Mouse (Mus musculus): ENCODE data around the gene Tulp3. TPM values are rescaled to one million over a fixed set of nuclear protein-coding genes. Genes with fewer than 3 reads are reported as not detected.
"Not testable (repeated sequence)": the region's sequence is repeated elsewhere in the genome, so short reads cannot be mapped to it uniquely, and the experiment has no call there.

Tulp3 gene
- polyA plus RNA-seq, 1 experiment from 2014 or later: 1.5 TPM

DNA sequence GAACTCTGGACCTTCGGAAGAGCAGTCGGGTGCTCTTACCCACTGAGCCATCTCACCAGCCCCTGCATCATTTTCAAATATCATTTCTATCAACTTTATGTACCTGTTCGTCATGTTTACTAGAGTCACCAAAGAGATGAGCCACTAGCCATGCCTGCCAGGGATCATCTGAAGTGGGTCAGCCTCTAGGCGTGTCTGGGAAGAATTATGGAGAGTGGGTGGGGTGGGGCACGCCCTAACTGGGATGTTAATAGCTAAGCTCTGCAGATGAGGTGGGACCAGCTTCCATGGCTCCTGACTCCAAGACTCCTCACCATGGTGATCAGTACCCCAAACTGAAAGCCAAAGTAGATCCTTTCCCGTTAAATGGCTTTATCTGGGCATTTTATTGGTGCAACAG, 40.9 kb downstream of the Tulp3 start:
- no peak overlapping the region for H3K4me2 ChIP-seq
- WGBS (ENCODE audit: insufficient replicate concordance): 69% methylated on average over 6 of the region's 6 CpGs
- no peak overlapping the region for H3K4me3 ChIP-seq (replicated peaks)
- H3K9me3 ChIP-seq (replicated peaks): no peaks in the 10 kb centered on the region
- H3K4me1 ChIP-seq (replicated peaks): no peaks in the 10 kb centered on the region
- no peak overlapping the region for H3K27ac ChIP-seq (replicated peaks)
- no peaks in the 10 kb centered on the region for H3K36me3 ChIP-seq (replicated peaks)
- no peaks in the 10 kb centered on the region for H3K27me3 ChIP-seq
- ATAC-seq (ENCODE audit: insufficient read depth): no peak
- H3K9ac ChIP-seq: no peak overlapping the region

- H3K27me3 ChIP-seq: no peaks in the 10 kb centered on the region
These were observed 47.3 kb downstream of the Tulp3 start for GRCm38 (mm10) chr6:128308311-128308710.

GRCm38 (mm10) chr6:128304801-128305200, 50.9 kb downstream of the Tulp3 start:
- 59% methylated on average over 4 of the region's 4 CpGs for WGBS (ENCODE audit: insufficient replicate concordance)
- peaks cover 28% of the 10 kb centered on the region for H3K27me3 ChIP-seq
- no peak overlapping the region for H3K9ac ChIP-seq
- peak; percentile 32; the same call in 1 of the 2 replicates for ATAC-seq (ENCODE audit: insufficient read depth)
- H3K4me3 ChIP-seq (replicated peaks): no peak overlapping the region
- H3K36me3 ChIP-seq (replicated peaks): no peaks in the 10 kb centered on the region
- H3K9me3 ChIP-seq (replicated peaks): no peaks in the 10 kb centered on the region
- no peak overlapping the region for H3K4me2 ChIP-seq
- no peak overlapping the region for H3K27ac ChIP-seq (replicated peaks)
- no peaks in the 10 kb centered on the region for H3K4me1 ChIP-seq (replicated peaks)

More at GRCm38 (mm10) chr6:128308311-128308710, 47.3 kb downstream of the Tulp3 start:
- H3K4me1 ChIP-seq (replicated peaks): no peaks in the 10 kb centered on the region
- H3K9ac ChIP-seq: no peak overlapping the region
- H3K4me3 ChIP-seq (replicated peaks): no peak overlapping the region
- no peaks in the 10 kb centered on the region for H3K36me3 ChIP-seq (replicated peaks)
- no peak overlapping the region for H3K27ac ChIP-seq (replicated peaks)
- 27% methylated on average over 4 of the region's 4 CpGs for WGBS (ENCODE audit: insufficient replicate concordance)
- H3K9me3 ChIP-seq (replicated peaks): no peaks in the 10 kb centered on the region
- ATAC-seq (ENCODE audit: insufficient read depth): no peak
- H3K4me2 ChIP-seq: no peak overlapping the region

- ATAC-seq (ENCODE audit: insufficient read depth); H3K4me1 ChIP-seq (replicated peaks); H3K4me3 ChIP-seq (replicated peaks); H3K9me3 ChIP-seq (replicated peaks); H3K4me2 ChIP-seq; H3K27ac ChIP-seq (replicated peaks); H3K36me3 ChIP-seq (replicated peaks); H3K9ac ChIP-seq: not testable (repeated sequence)
- 67% methylated on average over 3 of the region's 3 CpGs for WGBS (ENCODE audit: insufficient replicate concordance)
- peaks cover 50% of the 10 kb centered on the region for H3K27me3 ChIP-seq
These were observed 53.0 kb downstream of the Tulp3 start for GRCm38 (mm10) chr6:128302640-128303039.

- no peaks in the 10 kb centered on the region for H3K36me3 ChIP-seq (replicated peaks)
- no peaks in the 10 kb centered on the region for H3K9me3 ChIP-seq (replicated peaks)
- H3K4me2 ChIP-seq: no peak overlapping the region
- peaks cover 57% of the 10 kb centered on the region for H3K27me3 ChIP-seq
- no peak overlapping the region for H3K9ac ChIP-seq
- H3K4me1 ChIP-seq (replicated peaks): no peaks in the 10 kb centered on the region
- H3K27ac ChIP-seq (replicated peaks): no peak overlapping the region
- no peak for ATAC-seq (ENCODE audit: insufficient read depth)
- 67% methylated on average over 3 of the region's 3 CpGs for WGBS (ENCODE audit: insufficient replicate concordance)
- H3K4me3 ChIP-seq (replicated peaks): no peak overlapping the region
These were observed 53.8 kb downstream of the Tulp3 start for GRCm38 (mm10) chr6:128301891-128302290.

DNA sequence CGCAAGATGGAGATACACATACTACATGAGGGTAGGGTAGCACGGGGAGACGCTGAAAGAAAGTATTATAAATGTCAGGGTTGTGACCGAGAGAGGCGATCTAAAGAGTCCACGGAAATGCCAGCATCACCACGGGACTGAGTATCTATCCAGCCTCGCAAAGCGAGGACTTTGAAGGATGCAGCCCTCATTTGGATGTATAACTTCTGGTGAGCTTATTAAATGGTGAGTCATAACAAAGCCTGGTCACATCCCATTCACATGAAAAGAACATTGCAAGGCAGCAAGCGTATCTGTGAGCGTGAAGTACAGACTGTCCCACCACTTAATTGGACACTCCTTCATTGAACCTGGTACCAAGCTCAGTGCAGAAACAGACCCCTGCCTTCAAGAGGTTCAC, 54.2 kb downstream of the Tulp3 start:
- no peaks in the 10 kb centered on the region for H3K9me3 ChIP-seq (replicated peaks)
- H3K4me2 ChIP-seq: peak overlapping the region; percentile 67
- H3K9ac ChIP-seq: no peak overlapping the region
- no peak overlapping the region for H3K4me3 ChIP-seq (replicated peaks)
- no peaks in the 10 kb centered on the region for H3K4me1 ChIP-seq (replicated peaks)
- 43% methylated on average over 11 of the region's 11 CpGs for WGBS (ENCODE audit: insufficient replicate concordance)
- no peaks in the 10 kb centered on the region for H3K36me3 ChIP-seq (replicated peaks)
- ATAC-seq (ENCODE audit: insufficient read depth): no peak
- no peak overlapping the region for H3K27ac ChIP-seq (replicated peaks)
- H3K27me3 ChIP-seq: peaks cover 59% of the 10 kb centered on the region

DNA sequence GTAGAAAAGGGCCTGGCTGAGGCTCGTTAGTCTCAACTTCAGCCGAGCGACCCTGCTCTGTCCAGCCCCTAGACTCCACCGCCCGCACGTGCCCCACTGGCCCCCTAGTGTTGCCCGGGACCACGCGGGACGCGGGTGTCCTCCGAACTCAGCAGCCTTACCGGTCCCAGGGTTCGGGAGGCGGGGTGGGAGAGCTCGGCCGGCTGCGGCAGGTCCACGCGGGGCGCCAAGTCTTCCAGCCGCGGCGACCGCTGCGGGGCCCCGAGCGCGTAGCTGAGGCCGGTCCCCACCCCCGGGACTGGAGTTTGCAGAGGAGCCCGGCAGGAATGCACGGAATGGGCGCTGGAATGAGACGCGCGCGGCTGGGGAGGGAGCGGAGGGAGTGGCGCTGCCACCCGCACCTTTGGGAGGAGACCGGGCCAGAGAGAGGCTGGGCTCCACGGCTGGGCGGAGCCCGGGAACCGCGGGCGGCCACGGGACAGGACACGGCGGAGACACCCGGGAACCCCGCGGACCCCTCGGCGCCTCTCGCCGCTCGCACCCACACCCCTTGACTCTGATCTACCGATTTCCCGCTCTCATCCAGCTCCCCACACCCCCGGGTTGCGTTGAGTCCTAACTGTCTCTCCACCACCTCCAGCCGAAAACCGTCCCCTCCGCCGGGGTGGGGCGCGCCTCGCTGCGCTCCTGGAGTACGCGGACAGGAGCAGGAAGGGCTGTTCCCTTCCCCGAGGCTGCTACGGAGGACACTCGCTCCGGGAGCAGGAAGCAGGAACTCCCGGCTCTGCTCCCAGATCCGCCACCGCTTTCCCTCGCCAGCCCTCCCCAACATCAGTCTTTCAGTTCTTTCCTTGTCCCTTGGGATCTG, 55.3 kb downstream of the Tulp3 start, which contains the start of gene Tead4:
Gene Tead4 (minus strand): TSS at position 690 of the 868 bp plus-strand sequence.
- WGBS (ENCODE audit: insufficient replicate concordance): under 1% methylated on average over 66 of the region's 81 CpGs
- H3K4me1 ChIP-seq (replicated peaks): no peaks in the 10 kb centered on the region
- no peaks in the 10 kb centered on the region for H3K9me3 ChIP-seq (replicated peaks)
- H3K27me3 ChIP-seq: peaks cover 59% of the 10 kb centered on the region
- H3K27ac ChIP-seq (replicated peaks): no peak within 1 kb of the TSS
- H3K9ac ChIP-seq: peak within 1 kb of the TSS; percentile 30
- peak; percentile 67 for ATAC-seq (ENCODE audit: insufficient read depth)
- peak within 1 kb of the TSS; percentile 55 for H3K4me3 ChIP-seq (replicated peaks)
- no peaks in the 10 kb centered on the region for H3K36me3 ChIP-seq (replicated peaks)
- peak within 1 kb of the TSS; percentile 67 for H3K4me2 ChIP-seq

DNA sequence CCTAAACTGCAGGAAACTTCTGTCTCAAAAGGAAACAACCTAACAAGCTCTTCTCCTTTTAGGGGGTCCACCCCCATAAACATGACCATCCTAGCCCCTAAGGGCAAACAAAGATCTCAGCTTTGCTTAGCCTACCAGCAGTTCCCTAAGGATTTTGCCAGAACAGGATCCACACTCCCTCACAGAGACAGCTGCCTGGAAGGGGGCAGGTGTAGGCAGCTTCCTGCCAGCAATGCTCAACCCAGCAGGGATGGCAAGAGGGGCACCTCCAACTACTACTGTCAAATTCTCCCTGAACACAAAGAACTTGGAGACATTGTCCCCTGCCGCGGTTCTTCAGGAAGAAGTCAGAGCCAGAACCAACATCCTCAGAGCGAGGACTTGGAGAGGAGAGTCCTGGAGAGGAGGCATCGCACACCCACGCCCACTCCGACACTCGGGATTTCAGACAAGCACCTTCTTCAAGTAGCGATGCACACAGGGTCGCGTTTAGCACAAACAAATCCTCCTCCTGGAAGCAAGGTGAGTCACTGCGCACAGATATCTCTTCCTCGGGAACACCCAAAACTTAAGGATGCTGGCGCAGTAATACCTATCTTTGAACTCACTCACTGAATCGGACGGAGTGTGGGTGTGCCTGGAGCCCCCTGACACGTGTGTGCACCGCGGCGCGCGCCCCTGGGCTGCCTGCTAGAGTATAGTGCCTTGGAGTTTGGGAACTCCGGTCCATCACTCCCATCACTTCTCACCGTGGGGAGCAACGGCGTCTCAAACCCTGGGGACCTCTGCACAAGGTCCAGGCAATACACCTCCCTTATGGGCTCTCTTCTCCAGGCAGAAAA, 56.1 kb downstream of the Tulp3 start:
- Histone ChIP-seq H3K4me3 (replicated peaks) (peak overlapping the region; percentile 55), H3K4me1 (replicated peaks) (no peaks in the 10 kb centered on the region), H3K9ac (no peak overlapping the region; the same call in 1 of the 2 replicates), H3K4me2 (peak overlapping the region; percentile 67), H3K27me3 (peaks cover 59% of the 10 kb centered on the region), H3K36me3 (replicated peaks) (no peaks in the 10 kb centered on the region), H3K27ac (replicated peaks) (no peak overlapping the region), H3K9me3 (replicated peaks) (no peaks in the 10 kb centered on the region)
- WGBS (ENCODE audit: insufficient replicate concordance): 2% methylated on average over 25 of the region's 25 CpGs
- no peak for ATAC-seq (ENCODE audit: insufficient read depth)

- peaks cover 59% of the 10 kb centered on the region for H3K27me3 ChIP-seq
- no peak for ATAC-seq (ENCODE audit: insufficient read depth)
- H3K27ac ChIP-seq (replicated peaks): no peak overlapping the region
- no peaks in the 10 kb centered on the region for H3K36me3 ChIP-seq (replicated peaks)
- 34% methylated on average over 7 of the region's 7 CpGs for WGBS (ENCODE audit: insufficient replicate concordance)
- no peaks in the 10 kb centered on the region for H3K4me1 ChIP-seq (replicated peaks)
- H3K4me2 ChIP-seq: no peak overlapping the region
- H3K4me3 ChIP-seq (replicated peaks): no peak overlapping the region
- no peak overlapping the region for H3K9ac ChIP-seq
- no peaks in the 10 kb centered on the region for H3K9me3 ChIP-seq (replicated peaks)
These were observed 57.4 kb downstream of the Tulp3 start for GRCm38 (mm10) chr6:128298246-128298645.

DNA sequence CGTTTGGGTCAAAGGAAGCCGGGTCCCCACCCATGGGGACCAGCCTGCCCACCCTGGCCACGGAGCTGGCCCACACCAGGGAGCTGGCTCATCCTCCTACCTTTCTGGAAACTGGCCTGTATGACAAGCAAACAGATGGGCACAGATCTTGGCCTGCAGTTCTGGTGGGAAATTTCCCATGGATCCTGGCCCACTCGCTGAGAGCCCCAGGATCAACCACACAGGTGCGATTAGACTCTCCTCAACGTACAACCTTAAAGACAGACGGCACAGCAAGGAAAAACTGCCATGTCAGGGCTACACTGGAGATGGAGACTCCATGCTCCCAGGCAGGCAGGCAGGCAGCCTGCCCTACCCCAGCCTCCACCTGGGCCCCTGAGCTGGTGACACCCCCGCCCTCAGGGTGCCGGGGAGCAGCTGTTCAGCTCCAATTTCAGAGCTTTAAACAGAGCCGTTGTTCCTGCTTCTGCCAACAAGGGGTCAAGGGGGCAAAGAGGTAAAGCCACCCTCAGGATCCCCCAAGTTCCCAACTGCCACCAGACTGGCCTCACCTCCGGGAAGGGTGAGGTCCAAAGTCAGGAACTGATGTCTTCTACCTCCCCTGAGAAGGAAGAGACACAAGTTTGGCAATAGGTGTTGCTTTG, 58.8 kb downstream of the Tulp3 start:
- Histone ChIP-seq H3K9ac (no peak overlapping the region), H3K9me3 (replicated peaks) (no peaks in the 10 kb centered on the region), H3K27ac (replicated peaks) (no peak overlapping the region), H3K36me3 (replicated peaks) (no peaks in the 10 kb centered on the region), H3K4me3 (replicated peaks) (no peak overlapping the region), H3K27me3 (peaks cover 51% of the 10 kb centered on the region), H3K4me2 (no peak overlapping the region), H3K4me1 (replicated peaks) (no peaks in the 10 kb centered on the region)
- 34% methylated on average over 11 of the region's 11 CpGs for WGBS (ENCODE audit: insufficient replicate concordance)
- no peak for ATAC-seq (ENCODE audit: insufficient read depth)
